Mouse (Mus musculus) lung, embryonic 14.5 days (tissue): Measurements from ENCODE around the gene Tmsb15l. TPM values are rescaled to one million over a fixed set of nuclear protein-coding genes. Genes with fewer than 3 reads are reported as not detected.
A peak's percentile ranks its signal among the peaks of the same experiment; 100 is the strongest.
"Not testable (repeated sequence)": the region's sequence is repeated elsewhere in the genome, so short reads cannot be mapped to it uniquely, and the experiment has no call there.

Experiments
- ATAC-seq: fragments of 200-750 bp; cut with Nextera tagmentation; 2 replicates; pipeline ENCODE4 v1.8.0; 2017; ENCODE audit warnings: mild to moderate bottlenecking, moderate TSS enrichment, moderate library complexity; ENCODE audit not compliant: insufficient read depth
- DNase-seq: peaks from one replicate; pipeline ENCODE4 v3.0.0-alpha.2; 2015
- H3K27ac ChIP-seq: fragments of 300-500 bp; sonication (generic); 2 replicates; pipeline ENCODE4 v1.5.1; 2014; ENCODE audit warnings: low read depth, mild to moderate bottlenecking, moderate library complexity
- H3K27me3 ChIP-seq: fragments of 300-500 bp; sonication (generic); 2 replicates; pipeline ENCODE4 v1.6.1; 2014; ENCODE audit warnings: low read length, control low read depth; ENCODE audit not compliant: insufficient read depth
- H3K36me3 ChIP-seq: fragments of 300-500 bp; sonication (generic); 2 replicates; pipeline ENCODE4 v1.6.1; 2014; ENCODE audit warnings: control low read depth; ENCODE audit not compliant: insufficient read depth
- H3K4me1 ChIP-seq: fragments of 300-500 bp; sonication (generic); 2 replicates; pipeline ENCODE4 v1.6.1; 2014; ENCODE audit warnings: antibody characterized with exemption, control low read depth; ENCODE audit not compliant: insufficient read depth
- H3K4me2 ChIP-seq: fragments of 300-500 bp; sonication (generic); 2 replicates; pipeline ENCODE4 v1.6.1; 2014; ENCODE audit warnings: mild to moderate bottlenecking
- H3K4me3 ChIP-seq: fragments of 300-500 bp; sonication (generic); 2 replicates; pipeline ENCODE4 v1.5.1; 2014; ENCODE audit warnings: low read depth, low read length
- H3K9ac ChIP-seq: fragments of 300-500 bp; sonication (generic); 2 replicates; pipeline ENCODE4 v1.6.1; 2014
- H3K9me3 ChIP-seq: fragments of 300-500 bp; sonication (generic); 2 replicates; pipeline ENCODE4 v1.6.1; 2016; ENCODE audit warnings: low read depth, low read length, control low read depth
- CTCF ChIP-seq: IDR thresholded peaks from 2 replicates; pipeline ENCODE4 v1.5.1; 2016; ENCODE audit warnings: antibody characterized with exemption, low read depth
- WGBS: fragments of 180-500 bp; shearing (Covaris S2); extraction: QIAGEN DNeasy Blood & Tissue Kit; methylation state at CpG from one replicate; pipeline ENCODE4 v1.1.7; 2014; 5-methylcytosine and 5-hydroxymethylcytosine counted together
- polyA plus RNA-seq: library from polyadenylated mRNA; unstranded; fragments of >200 nt; fragmentation: Nextera tagmentation; extraction: Ambion mirVana; gene quantifications from 2 replicates; pipeline ENCODE4 v1.2.1, GENCODE M21; 2014

Gene Tmsb15l
- polyA plus RNA-seq, 1 experiment from 2014 or later, result 3.4 TPM

GRCm38 (mm10) chrX:136992191-136992965 is 15.7 kb upstream of the Tmsb15l start:
- peak overlapping the region; percentile 62 for H3K4me2 ChIP-seq
- no peaks in the 10 kb centered on the region for H3K9me3 ChIP-seq
- ATAC-seq, result peak; percentile 43; the same call in 1 of the 2 replicates
- WGBS, result 15% methylated on average over 19 of the region's 19 CpGs
- H3K9ac ChIP-seq, result no peak overlapping the region
- DNase-seq, result no peak
- H3K36me3 ChIP-seq, result no peaks in the 10 kb centered on the region
- 0 out of 2 replicates have a peak, but pooled peaks cover 10% of the 10 kb centered on the region for H3K27me3 ChIP-seq
- no peak for TF ChIP-seq CTCF
- H3K4me1 ChIP-seq, result no peaks in the 10 kb centered on the region
- no peak overlapping the region for H3K27ac ChIP-seq
- H3K4me3 ChIP-seq, result peak overlapping the region; percentile 32

DNA sequence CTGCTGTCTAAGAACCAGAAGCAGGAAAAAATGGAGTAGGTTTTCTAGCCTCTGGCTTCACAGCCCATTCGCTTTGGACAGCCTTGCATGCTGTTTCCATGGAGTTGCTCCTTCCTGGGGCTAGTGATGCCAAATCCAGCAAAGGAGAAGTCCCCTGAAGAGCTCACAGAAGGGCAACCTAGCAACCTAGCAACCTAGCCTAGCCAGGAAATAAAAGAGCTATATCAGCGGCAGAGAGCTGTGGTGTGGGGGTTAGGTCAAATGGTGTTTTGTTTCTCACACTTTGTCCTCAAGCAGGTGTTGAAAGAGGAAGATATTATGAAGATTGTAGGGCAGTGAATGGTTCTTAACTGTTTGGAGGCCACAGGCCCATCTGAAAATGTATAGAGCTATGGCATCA is 14.6 kb upstream of the Tmsb15l start:
- Histone ChIP-seq H3K4me1 (no peaks in the 10 kb centered on the region), H3K27ac (no peak overlapping the region), H3K4me2 (no peak overlapping the region), H3K9me3 (no peaks in the 10 kb centered on the region), H3K36me3 (no peaks in the 10 kb centered on the region), H3K4me3 (no peak overlapping the region), H3K27me3 (0 out of 2 replicates have a peak, but pooled peaks cover 10% of the 10 kb centered on the region), H3K9ac (no peak overlapping the region)
- DNase-seq (no peak), ATAC-seq (no peak)
- 64% methylated on average over 2 of the region's 2 CpGs for WGBS
- TF ChIP-seq CTCF, result no peak

GRCm38 (mm10) chrX:136986039-136986438 is 9.4 kb upstream of the Tmsb15l start:
- DNase-seq, result no peak
- H3K4me1 ChIP-seq, result no peaks in the 10 kb centered on the region

GRCm38 (mm10) chrX:136978616-136979015 is 1.9 kb upstream of the Tmsb15l start:
- Histone ChIP-seq H3K9me3 (no peaks in the 10 kb centered on the region), H3K4me2 (no peak overlapping the region), H3K36me3 (no peaks in the 10 kb centered on the region), H3K4me1 (no peaks in the 10 kb centered on the region), H3K4me3 (no peak overlapping the region), H3K27me3 (no peaks in the 10 kb centered on the region), H3K27ac (no peak overlapping the region), H3K9ac (no peak overlapping the region)
- TF ChIP-seq CTCF, result peak; percentile 53
- peak; percentile 14 for DNase-seq
- no peak for ATAC-seq

More at GRCm38 (mm10) chrX:136986039-136986438, 9.4 kb upstream of the Tmsb15l start:
- Histone ChIP-seq H3K4me2 (no peak overlapping the region), H3K9ac (no peak overlapping the region), H3K36me3 (no peaks in the 10 kb centered on the region), H3K27me3 (no peaks in the 10 kb centered on the region), H3K27ac (no peak overlapping the region), H3K4me3 (no peak overlapping the region), H3K9me3 (no peaks in the 10 kb centered on the region)
- TF ChIP-seq CTCF, result no peak
- no peak for ATAC-seq

DNA sequence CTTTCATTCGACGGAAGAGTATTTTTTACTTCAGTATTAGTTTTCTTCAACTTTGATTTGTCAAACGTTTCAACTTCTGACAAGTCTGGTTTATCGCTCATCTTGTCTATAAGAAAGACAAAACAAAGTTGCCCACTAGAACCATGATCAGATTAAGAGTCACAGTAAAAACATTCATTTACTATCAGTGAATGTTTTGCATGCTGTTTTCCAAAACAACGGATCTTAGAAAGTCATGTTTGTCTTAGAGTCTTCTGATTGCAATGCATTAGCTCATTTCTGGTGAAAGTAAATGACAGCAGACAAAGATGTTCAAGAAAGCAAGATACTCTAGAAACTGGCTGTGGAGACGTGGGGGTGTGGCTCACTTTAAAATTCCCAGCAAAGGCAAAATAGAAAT is 1.3 kb downstream of the Tmsb15l start, which contains the start of gene Tmsb15b2:
TSS of gene Tmsb15b2 (minus strand) at position 101 of the 400 bp plus-strand sequence.
- not testable (repeated sequence) for H3K9me3 ChIP-seq, H3K27me3 ChIP-seq, H3K36me3 ChIP-seq, H3K4me1 ChIP-seq, H3K27ac ChIP-seq, H3K9ac ChIP-seq, DNase-seq, ATAC-seq
- 88% methylated on average over 6 of the region's 6 CpGs for WGBS
- Histone ChIP-seq H3K4me3 (peak within 1 kb of the TSS; percentile 37), H3K4me2 (peak within 1 kb of the TSS; percentile 60)

DNA sequence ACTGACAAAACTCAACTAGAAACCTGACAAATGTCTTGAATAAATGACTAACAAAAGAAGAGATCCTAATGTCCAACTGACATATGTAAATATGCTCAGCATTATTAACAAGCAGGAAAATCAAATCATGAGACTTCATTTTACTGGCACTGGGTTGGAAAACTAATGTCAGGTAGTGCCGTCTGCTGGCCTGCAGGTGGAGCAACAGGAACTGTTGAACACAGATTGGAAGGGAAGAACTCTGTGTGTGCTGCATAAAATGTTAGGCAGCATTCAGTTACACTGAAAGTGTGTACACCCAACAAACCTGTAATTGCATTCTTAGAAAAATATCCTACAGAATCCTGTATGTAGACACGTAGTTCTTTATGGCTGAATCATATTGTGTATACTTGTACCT is 17.0 kb downstream of the Tmsb15l start:
- Histone ChIP-seq H3K4me2 (no peak overlapping the region), H3K4me3 (no peak overlapping the region), H3K9ac (no peak overlapping the region), H3K9me3 (no peaks in the 10 kb centered on the region), H3K27ac (no peak overlapping the region), H3K27me3 (no peaks in the 10 kb centered on the region), H3K4me1 (no peaks in the 10 kb centered on the region), H3K36me3 (no peaks in the 10 kb centered on the region)
- peak; percentile 15 for DNase-seq
- no peak for ATAC-seq
- TF ChIP-seq CTCF, result peak; percentile 49
- WGBS, result 20% methylated on average over 2 of the region's 2 CpGs

DNA sequence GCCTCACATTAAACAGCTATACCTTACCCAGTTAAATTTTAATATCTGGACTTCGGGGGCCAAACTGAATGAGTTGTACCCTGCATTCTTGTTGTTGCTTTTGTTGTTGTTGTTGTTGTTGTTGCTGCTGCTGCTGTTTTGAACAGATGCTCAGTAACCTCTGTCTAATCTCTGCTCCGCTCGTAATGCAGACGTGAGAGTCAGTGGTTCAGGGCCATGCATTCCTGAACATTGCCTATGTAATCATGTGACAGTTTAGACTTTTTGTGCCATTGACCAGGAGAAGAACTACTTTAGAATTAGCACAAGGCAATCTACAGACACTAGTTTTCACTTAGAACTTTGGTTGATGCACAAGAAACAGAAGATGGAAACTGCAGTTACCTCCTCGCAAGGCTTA is 18.4 kb downstream of the Tmsb15l start:
- not testable (repeated sequence) for H3K36me3 ChIP-seq, H3K27me3 ChIP-seq, H3K27ac ChIP-seq, H3K9ac ChIP-seq, H3K4me1 ChIP-seq, H3K9me3 ChIP-seq
- WGBS, result 54% methylated on average over 5 of the region's 5 CpGs
- DNase-seq (peak; percentile 1), ATAC-seq (peak; percentile 22; the same call in 1 of the 2 replicates)
- Histone ChIP-seq H3K4me2 (peak overlapping the region; percentile 49), H3K4me3 (peak overlapping the region; percentile 22; the same call in 1 of the 2 replicates)

GRCm38 (mm10) chrX:136957583-136958279 is 18.9 kb downstream of the Tmsb15l start:
- WGBS, result 16% methylated on average over 13 of the region's 13 CpGs
- not testable (repeated sequence) for H3K27me3 ChIP-seq, H3K9ac ChIP-seq, H3K9me3 ChIP-seq, H3K4me1 ChIP-seq, H3K36me3 ChIP-seq, H3K27ac ChIP-seq
- DNase-seq (peak; percentile 65), ATAC-seq (peak; percentile 100)
- Histone ChIP-seq H3K4me3 (peak overlapping the region; percentile 22; the same call in 1 of the 2 replicates), H3K4me2 (peak overlapping the region; percentile 49)
